Mouse (Mus musculus): ENCODE measurements around the gene Peg3. TPM values are rescaled to one million over a fixed set of nuclear protein-coding genes. Genes with fewer than 3 reads are reported as not detected.

Peg3 gene
- total RNA-seq (2012; rRNA removed) = not detected in 2 replicates
- polyA plus RNA-seq (2012; ENCODE audit: insufficient read depth in 1 of 2, insufficient read length in 2 of 2, low read depth in 1 of 2, low replicate concordance in 2 of 2, missing spikeins in 1 of 2) = not detected

DNA sequence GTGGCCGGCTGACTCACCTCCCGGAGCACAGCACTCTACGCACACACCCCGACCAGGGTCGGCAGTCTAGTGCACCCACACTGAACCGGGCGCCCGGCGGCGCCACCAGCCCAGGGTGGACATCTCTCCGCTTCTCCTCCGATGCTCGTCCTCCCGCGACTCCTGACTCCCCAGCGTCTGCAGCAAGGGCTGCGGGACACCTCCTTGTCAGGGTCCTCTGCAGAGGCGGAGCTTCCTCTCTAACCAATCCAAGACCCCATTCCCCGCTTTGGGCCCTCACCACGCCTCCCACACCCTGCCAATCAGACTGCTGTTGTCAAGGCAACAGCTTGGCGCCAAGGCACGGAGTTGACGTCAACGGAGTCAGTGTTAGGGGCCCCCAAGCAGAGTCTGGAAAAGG, at the start of gene Peg3, which contains the start of gene Usp29:
Gene Peg3, minus strand, starts transcription at position 191 of the 400 bp plus-strand sequence.
Gene Usp29, plus strand, starts transcription at position 338 of the 400 bp plus-strand sequence.
- no peaks in the 10 kb centered on the region for H3K36me3 ChIP-seq (ENCODE audit: control insufficient read depth in 1 of 2, insufficient read depth in 2 of 2, low read length in 2 of 2)
- no peak within 1 kb of the TSS for H3K9ac ChIP-seq (ENCODE audit: control insufficient read depth, low read depth, low read length, poor library complexity, severe bottlenecking)
- H3K9me3 ChIP-seq (replicated peaks; ENCODE audit: insufficient read depth, low read length) = no peaks in the 10 kb centered on the region
- H3K27ac ChIP-seq (ENCODE audit: control insufficient read depth, low read depth, low read length) = no peak within 1 kb of the TSS
- no peaks in the 10 kb centered on the region for H3K79me2 ChIP-seq (ENCODE audit: control insufficient read depth, insufficient read depth, low read length, poor library complexity)
- no peak within 1 kb of the TSS for H3K4me3 ChIP-seq (ENCODE audit: control insufficient read depth in 1 of 2, insufficient read depth in 1 of 2, low read depth in 2 of 2, low read length in 2 of 2)
- TF ChIP-seq POLR2AphosphoS2 (IDR thresholded peaks at IDR 0.05; ENCODE audit: low read length) (no peak), MAX (IDR thresholded peaks at IDR 0.05; ENCODE audit: low read length) (no peak), KAT2A (conservative IDR thresholded peaks at IDR 0.05; ENCODE audit: low read depth, low read length) (no peak), NRF1 (IDR thresholded peaks at IDR 0.05; ENCODE audit: insufficient read depth, low read depth, low read length, poor library complexity, severe bottlenecking) (no peak), USF2 (IDR thresholded peaks at IDR 0.05; ENCODE audit: borderline replicate concordance in 1 of 2, insufficient read depth in 1 of 2, low read depth in 1 of 2, low read length in 2 of 2) (no peak), POLR2AphosphoS5 (IDR thresholded peaks at IDR 0.05; ENCODE audit: borderline replicate concordance, low read depth, low read length) (no peak), JUND (IDR thresholded peaks at IDR 0.05; ENCODE audit: low read depth, low read length) (no peak), TBP (IDR thresholded peaks at IDR 0.05; ENCODE audit: low read depth, low read length) (no peak), ZC3H11A (IDR thresholded peaks at IDR 0.05; ENCODE audit: low read depth, low read length) (no peak), MAZ (IDR thresholded peaks at IDR 0.05; ENCODE audit: low read depth, low read length) (no peak), TAL1 (IDR thresholded peaks at IDR 0.05; ENCODE audit: low read length) (no peak), ZKSCAN1 (IDR thresholded peaks at IDR 0.05; ENCODE audit: low read depth, low read length) (no peak), GABPA (IDR thresholded peaks at IDR 0.05; ENCODE audit: low read depth, low read length) (no peak)
- H3K27me3 ChIP-seq (ENCODE audit: control insufficient read depth in 1 of 2, insufficient read depth in 2 of 2, low read length in 2 of 2) = no peaks in the 10 kb centered on the region
- no peak for DNase-seq (ENCODE audit: low read depth, low spot score)
- no peaks in the 10 kb centered on the region for H3K4me1 ChIP-seq (ENCODE audit: control insufficient read depth in 1 of 2, insufficient read depth in 2 of 2, low read length in 2 of 2)

DNA sequence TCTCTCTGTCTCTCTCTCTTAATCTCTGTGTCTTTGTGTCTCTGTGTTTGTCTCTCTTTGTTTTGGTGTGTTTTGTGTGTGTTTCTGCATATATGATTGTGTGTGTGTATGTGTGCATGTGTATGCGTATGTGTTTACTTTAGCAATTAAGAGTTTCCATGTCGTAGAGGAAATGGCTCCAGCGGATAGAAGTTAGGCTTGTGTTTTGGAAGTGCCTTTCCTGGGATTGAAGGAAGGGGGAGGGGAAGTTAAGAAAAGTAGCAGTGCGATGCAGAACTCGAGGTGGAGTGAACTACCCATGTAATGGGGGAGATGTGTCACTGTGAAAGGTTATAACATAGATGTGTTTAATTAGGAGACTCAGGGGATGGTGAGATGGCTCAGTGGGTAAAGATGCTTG, 48.9 kb upstream of the Peg3 start:
- Histone ChIP-seq H3K9me3 (replicated peaks; ENCODE audit: insufficient read depth, low read length) (no peaks in the 10 kb centered on the region), H3K4me3 (ENCODE audit: control insufficient read depth in 1 of 2, insufficient read depth in 1 of 2, low read depth in 2 of 2, low read length in 2 of 2) (no peak overlapping the region), H3K27me3 (ENCODE audit: control insufficient read depth in 1 of 2, insufficient read depth in 2 of 2, low read length in 2 of 2) (no peaks in the 10 kb centered on the region), H3K79me2 (ENCODE audit: control insufficient read depth, insufficient read depth, low read length, poor library complexity) (no peaks in the 10 kb centered on the region), H3K4me1 (ENCODE audit: control insufficient read depth in 1 of 2, insufficient read depth in 2 of 2, low read length in 2 of 2) (no peaks in the 10 kb centered on the region), H3K27ac (ENCODE audit: control insufficient read depth, low read depth, low read length) (no peak overlapping the region), H3K36me3 (ENCODE audit: control insufficient read depth in 1 of 2, insufficient read depth in 2 of 2, low read length in 2 of 2) (no peaks in the 10 kb centered on the region), H3K9ac (ENCODE audit: control insufficient read depth, low read depth, low read length, poor library complexity, severe bottlenecking) (no peak overlapping the region)
- no peak for TF ChIP-seq ZKSCAN1 (IDR thresholded peaks at IDR 0.05; ENCODE audit: low read depth, low read length)
- no peak for TF ChIP-seq SIN3A (IDR thresholded peaks at IDR 0.05; ENCODE audit: low read length)
- no peak for TF ChIP-seq ZMIZ1 (IDR thresholded peaks at IDR 0.05; ENCODE audit: low read depth, low read length)
- TF ChIP-seq TCF12 (IDR thresholded peaks at IDR 0.05; ENCODE audit: low read depth, low read length) = no peak
- TF ChIP-seq ELF1 (IDR thresholded peaks at IDR 0.05; ENCODE audit: low read depth, low read length) = no peak
- TF ChIP-seq RAD21 (IDR thresholded peaks at IDR 0.05; ENCODE audit: low read depth, low read length) = no peak
- TF ChIP-seq TAL1 (IDR thresholded peaks at IDR 0.05; ENCODE audit: low read length) = no peak
- TF ChIP-seq CHD1 (IDR thresholded peaks at IDR 0.05; ENCODE audit: low read depth, low read length) = no peak
- no peak for TF ChIP-seq E2F4 (IDR thresholded peaks at IDR 0.05; ENCODE audit: borderline replicate concordance, low read depth, low read length)
- no peak for TF ChIP-seq TBP (IDR thresholded peaks at IDR 0.05; ENCODE audit: low read depth, low read length)
- no peak for TF ChIP-seq RCOR1 (IDR thresholded peaks at IDR 0.05; ENCODE audit: low read depth, low read length)
- TF ChIP-seq USF1 (IDR thresholded peaks at IDR 0.05; ENCODE audit: low read depth, low read length) = no peak
- no peak for TF ChIP-seq MYB (IDR thresholded peaks at IDR 0.05; ENCODE audit: low read depth, low read length)
- no peak for TF ChIP-seq ZC3H11A (IDR thresholded peaks at IDR 0.05; ENCODE audit: low read depth, low read length)
- TF ChIP-seq ETS1 (IDR thresholded peaks at IDR 0.05; ENCODE audit: low read depth, low read length) = no peak
- no peak for TF ChIP-seq BHLHE40 (IDR thresholded peaks at IDR 0.05; ENCODE audit: borderline replicate concordance, low read depth, low read length)
- no peak for TF ChIP-seq MXI1 (IDR thresholded peaks at IDR 0.05; ENCODE audit: low read depth, low read length)
- TF ChIP-seq KAT2A (conservative IDR thresholded peaks at IDR 0.05; ENCODE audit: low read depth, low read length) = no peak
- no peak for DNase-seq (ENCODE audit: low read depth, low spot score)

All from MEL (cell line).